Mouse (Mus musculus) heart, adult 2 months (tissue): ENCODE measurements around the gene Trmt61a.

Experiments
- CTCF ChIP-seq: fragments of 200-600 bp; IDR thresholded peaks from 2 replicates; pipeline ENCODE4 v1.8.1; 2022; ENCODE audit warnings: antibody characterized with exemption, mild to moderate bottlenecking, moderate library complexity
- POLR2A ChIP-seq: fragments of 200-500 bp; IDR thresholded peaks from 2 replicates; pipeline ENCODE4 v1.6.1; 2011; ENCODE audit warnings: mild to moderate bottlenecking, low read depth, low read length, control low read depth; ENCODE audit not compliant: insufficient read depth

- TF ChIP-seq CTCF (no peak), POLR2A (no peak)
Observed at GRCm38 (mm10) chr12:111688069-111688428, 10.1 kb downstream of the Trmt61a start.
